Mouse (Mus musculus) hindbrain, embryonic 11.5 days (tissue): ENCODE results near the gene Gdf11. TPM values are rescaled to one million over a fixed set of nuclear protein-coding genes. Genes with fewer than 3 reads are reported as not detected.
A peak's percentile ranks its signal among the peaks of the same experiment; 100 is the strongest.

Source experiments
- ATAC-seq: fragments of 200-750 bp; cut with Nextera tagmentation; 2 replicates; pipeline ENCODE4 v1.8.0; 2017; ENCODE audit warnings: mild to moderate bottlenecking, moderate TSS enrichment, moderate library complexity; ENCODE audit not compliant: low FRiP score
- DNase-seq: peaks from one replicate; pipeline ENCODE4 v3.0.0-alpha.2; 2015; ENCODE audit warnings: low spot score
- H3K27ac ChIP-seq: fragments of 300-500 bp; sonication (generic); 2 replicates; pipeline ENCODE4 v1.5.1; 2014; ENCODE audit warnings: mild to moderate bottlenecking, low read depth, low read length
- H3K27me3 ChIP-seq: fragments of 300-500 bp; sonication (generic); 2 replicates; pipeline ENCODE4 v1.6.1; 2014; ENCODE audit warnings: mild to moderate bottlenecking, low read length, moderate library complexity, mixed read lengths; ENCODE audit not compliant: control insufficient read depth, insufficient read depth
- H3K36me3 ChIP-seq: fragments of 300-500 bp; sonication (generic); 2 replicates; pipeline ENCODE4 v1.6.1; 2014; ENCODE audit warnings: mild to moderate bottlenecking, low read length, moderate library complexity, mixed read lengths; ENCODE audit not compliant: control insufficient read depth, insufficient read depth
- H3K4me1 ChIP-seq: fragments of 300-500 bp; sonication (generic); replicated peaks from 2 replicates; pipeline ENCODE4 v1.6.1; 2014; ENCODE audit warnings: low read length, mixed read lengths; ENCODE audit not compliant: control insufficient read depth, insufficient read depth
- H3K4me2 ChIP-seq: fragments of 300-500 bp; sonication (generic); replicated peaks from 2 replicates; pipeline ENCODE4 v1.6.1; 2014; ENCODE audit warnings: mild to moderate bottlenecking, low read depth, low read length
- H3K4me3 ChIP-seq: fragments of 300-500 bp; sonication (generic); 2 replicates; pipeline ENCODE4 v1.5.1; 2014; ENCODE audit warnings: low read depth, low read length
- H3K9ac ChIP-seq: fragments of 300-500 bp; sonication (generic); 2 replicates; pipeline ENCODE4 v1.6.1; 2014; ENCODE audit warnings: low read depth, low read length
- H3K9me3 ChIP-seq: fragments of 300-500 bp; sonication (generic); 2 replicates; pipeline ENCODE4 v1.6.1; 2016; ENCODE audit warnings: low read length; ENCODE audit not compliant: control insufficient read depth
- WGBS: fragments of 180-500 bp; shearing (Covaris S2); extraction: QIAGEN DNeasy Blood & Tissue Kit; methylation state at CpG from one replicate; pipeline ENCODE4 v1.1.7; 2014; 5-methylcytosine and 5-hydroxymethylcytosine counted together
- polyA plus RNA-seq: library from polyadenylated mRNA; unstranded; fragments of >200 nt; fragmentation: Nextera tagmentation; extraction: Ambion mirVana; gene quantifications from 2 replicates; pipeline ENCODE4 v1.2.1, GENCODE M21; 2014

Gene Gdf11
- polyA plus RNA-seq, 1 experiment from 2014 or later: 10.5 TPM

- Histone ChIP-seq H3K9ac (peak overlapping the region; percentile 87), H3K4me3 (peak overlapping the region; percentile 83), H3K9me3 (no peaks in the 10 kb centered on the region), H3K27me3 (no peaks in the 10 kb centered on the region), H3K27ac (no peak overlapping the region), H3K4me1 (peaks cover 2% of the 10 kb centered on the region; the same call in 1 of the 2 replicates), H3K36me3 (no peaks in the 10 kb centered on the region), H3K4me2 (peak overlapping the region; percentile 69)
- peak; percentile 2; the same call in 1 of the 2 replicates for ATAC-seq
- DNase-seq: no peak
- 74% methylated on average over 16 of the region's 16 CpGs for WGBS
Measured at GRCm38 (mm10) chr10:128921883-128922821, 30.6 kb upstream of the Gdf11 start.

GRCm38 (mm10) chr10:128921251-128921650 is 29.7 kb upstream of the Gdf11 start:
- no peaks in the 10 kb centered on the region for H3K36me3 ChIP-seq
- H3K9ac ChIP-seq: no peak overlapping the region
- no peak for ATAC-seq
- no peak overlapping the region for H3K4me3 ChIP-seq
- no peak overlapping the region; the same call in 1 of the 2 replicates for H3K4me2 ChIP-seq
- H3K4me1 ChIP-seq: peaks cover 2% of the 10 kb centered on the region; the same call in 1 of the 2 replicates
- H3K9me3 ChIP-seq: no peaks in the 10 kb centered on the region
- no peaks in the 10 kb centered on the region for H3K27me3 ChIP-seq
- WGBS: 59% methylated on average over 1 of the region's 1 CpGs
- H3K27ac ChIP-seq: no peak overlapping the region
- no peak for DNase-seq

GRCm38 (mm10) chr10:128920736-128921161 is 29.2 kb upstream of the Gdf11 start:
- ATAC-seq: no peak
- no peak overlapping the region for H3K4me3 ChIP-seq
- H3K9me3 ChIP-seq: no peaks in the 10 kb centered on the region
- H3K27ac ChIP-seq: no peak overlapping the region
- no peaks in the 10 kb centered on the region for H3K27me3 ChIP-seq
- peaks cover 2% of the 10 kb centered on the region; the same call in 1 of the 2 replicates for H3K4me1 ChIP-seq
- 74% methylated on average over 3 of the region's 3 CpGs for WGBS
- no peak overlapping the region for H3K4me2 ChIP-seq
- DNase-seq: no peak
- H3K36me3 ChIP-seq: no peaks in the 10 kb centered on the region
- H3K9ac ChIP-seq: no peak overlapping the region

- no peak overlapping the region for H3K27ac ChIP-seq
Measured at GRCm38 (mm10) chr10:128919966-128920365, 28.4 kb upstream of the Gdf11 start.

GRCm38 (mm10) chr10:128919203-128919631 is 27.7 kb upstream of the Gdf11 start:
- DNase-seq (no peak), ATAC-seq (0 out of 2 replicates have a peak, but pooled peaks have one; percentile 0)
- 13% methylated on average over 6 of the region's 6 CpGs for whole genome bisulfite sequencing
- H3K27ac ChIP-seq: no peak overlapping the region
- H3K27me3 ChIP-seq: no peaks in the 10 kb centered on the region
- no peak overlapping the region for H3K4me2 ChIP-seq
- H3K9me3 ChIP-seq: no peaks in the 10 kb centered on the region
- H3K4me3 ChIP-seq: no peak overlapping the region
- H3K36me3 ChIP-seq: no peaks in the 10 kb centered on the region
- H3K4me1 ChIP-seq: peaks cover 2% of the 10 kb centered on the region; the same call in 1 of the 2 replicates
- no peak overlapping the region for H3K9ac ChIP-seq

More at GRCm38 (mm10) chr10:128919966-128920365, 28.4 kb upstream of the Gdf11 start:
- WGBS: 85% methylated on average over 7 of the region's 7 CpGs
- H3K27me3 ChIP-seq: no peaks in the 10 kb centered on the region
- ATAC-seq (no peak), DNase-seq (no peak)
- no peaks in the 10 kb centered on the region for H3K36me3 ChIP-seq
- no peaks in the 10 kb centered on the region for H3K9me3 ChIP-seq
- no peak overlapping the region for H3K4me2 ChIP-seq
- peaks cover 2% of the 10 kb centered on the region; the same call in 1 of the 2 replicates for H3K4me1 ChIP-seq
- H3K9ac ChIP-seq: no peak overlapping the region
- H3K4me3 ChIP-seq: no peak overlapping the region

GRCm38 (mm10) chr10:128918246-128918645 is 26.7 kb upstream of the Gdf11 start:
- Histone ChIP-seq H3K9ac (no peak overlapping the region), H3K4me1 (0 out of 2 replicates have a peak, but pooled peaks cover 4% of the 10 kb centered on the region), H3K36me3 (no peaks in the 10 kb centered on the region), H3K4me2 (no peak overlapping the region), H3K4me3 (no peak overlapping the region), H3K27ac (no peak overlapping the region), H3K27me3 (no peaks in the 10 kb centered on the region), H3K9me3 (no peaks in the 10 kb centered on the region)
- no peak for DNase-seq
- WGBS: 73% methylated on average over 7 of the region's 7 CpGs
- ATAC-seq: no peak

DNA sequence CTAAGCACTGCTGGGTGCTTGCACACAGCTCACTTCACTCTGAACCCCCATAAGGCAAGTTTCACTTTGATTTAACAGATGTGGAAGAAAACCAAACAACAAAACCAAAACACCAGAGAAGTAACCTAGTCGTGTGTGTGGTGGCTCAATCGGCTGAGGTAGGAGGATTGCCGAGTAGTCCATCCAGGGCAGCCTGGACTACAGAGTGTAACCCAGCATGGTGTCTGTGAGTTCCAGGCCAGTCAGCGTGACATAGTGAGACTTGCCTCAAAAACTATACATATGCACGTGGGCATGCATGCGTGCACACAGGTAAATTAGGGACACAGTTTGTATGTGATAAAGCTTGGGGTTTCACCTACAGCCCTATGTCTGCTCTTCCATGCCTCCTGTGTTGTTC is 25.9 kb upstream of the Gdf11 start:
- ATAC-seq (no peak), DNase-seq (no peak)
- Histone ChIP-seq H3K36me3 (no peaks in the 10 kb centered on the region), H3K4me2 (no peak overlapping the region), H3K4me3 (no peak overlapping the region), H3K27me3 (no peaks in the 10 kb centered on the region), H3K4me1 (0 out of 2 replicates have a peak, but pooled peaks cover 4% of the 10 kb centered on the region), H3K9me3 (no peaks in the 10 kb centered on the region), H3K27ac (no peak overlapping the region), H3K9ac (no peak overlapping the region)
- WGBS: 88% methylated on average over 6 of the region's 6 CpGs

GRCm38 (mm10) chr10:128916665-128917064 is 25.1 kb upstream of the Gdf11 start:
- ATAC-seq (no peak), DNase-seq (no peak)
- no peak overlapping the region for H3K27ac ChIP-seq
- H3K4me1 ChIP-seq: 0 out of 2 replicates have a peak, but pooled peaks cover 2% of the 10 kb centered on the region
- no peaks in the 10 kb centered on the region for H3K9me3 ChIP-seq
- no peak overlapping the region for H3K9ac ChIP-seq
- H3K4me2 ChIP-seq: no peak overlapping the region
- no peaks in the 10 kb centered on the region for H3K36me3 ChIP-seq
- H3K4me3 ChIP-seq: no peak overlapping the region
- 99% methylated on average over 3 of the region's 3 CpGs for WGBS
- H3K27me3 ChIP-seq: no peaks in the 10 kb centered on the region
